Mouse (Mus musculus) retina, postnatal 7 days (tissue): ENCODE data around the gene Ube2n.
"Not testable (repeated sequence)": the region's sequence is repeated elsewhere in the genome, so short reads cannot be mapped to it uniquely, and the experiment has no call there.

Experiments
- DNase-seq: peaks from one replicate; pipeline ENCODE4 v3.0.0-alpha.2; 2012; ENCODE audit warnings: low read depth, low spot score

The Ube2n gene

GRCm38 (mm10) chr10:95525871-95526270 lies 10.9 kb downstream of the Ube2n start:
- DNase-seq: no peak

GRCm38 (mm10) chr10:95526495-95527122 lies 11.7 kb downstream of the Ube2n start:
- DNase-seq: no peak

GRCm38 (mm10) chr10:95530551-95531121 lies 15.7 kb downstream of the Ube2n start:
- no peak for DNase-seq

DNA sequence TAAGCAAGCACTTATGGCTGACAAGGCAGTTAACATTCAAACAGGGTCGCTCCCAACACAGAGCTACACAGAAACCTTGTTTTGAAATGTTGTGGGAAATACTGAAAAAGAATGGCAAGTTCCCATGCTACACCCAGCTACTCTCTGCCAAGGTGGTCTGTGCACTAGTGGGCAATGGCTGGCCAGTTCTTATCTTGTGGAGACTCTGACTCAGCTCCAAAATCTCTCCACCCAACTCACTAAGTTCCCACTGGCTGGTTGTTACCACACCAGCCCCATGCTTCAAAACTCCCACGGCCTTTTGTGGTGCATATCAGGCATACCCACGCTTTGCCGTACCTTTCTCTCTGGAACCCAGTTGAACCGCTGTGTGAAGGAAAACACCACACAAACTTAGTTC lies 18.0 kb downstream of the Ube2n start:
- DNase-seq: no peak

- no peak for DNase-seq
These were observed 18.4 kb downstream of the Ube2n start for GRCm38 (mm10) chr10:95533382-95533781.

- no peak for DNase-seq
These were observed 20.7 kb downstream of the Ube2n start for GRCm38 (mm10) chr10:95535399-95536221.

DNA sequence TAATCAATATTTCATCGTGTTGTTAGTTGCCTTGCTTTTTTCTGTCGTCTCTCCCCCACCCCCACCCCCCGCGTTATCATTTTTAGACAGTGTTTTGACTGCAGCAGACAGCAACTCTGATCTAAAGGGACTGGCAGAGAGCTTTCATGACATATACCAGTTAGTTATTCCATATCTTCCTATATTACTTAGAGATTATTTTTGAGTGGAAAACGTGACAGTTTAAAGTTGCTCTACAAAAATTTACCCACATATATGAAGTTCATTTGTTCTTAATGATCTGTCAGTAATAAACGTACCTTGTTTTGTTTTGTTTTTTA lies 21.2 kb downstream of the Ube2n start:
- no peak for DNase-seq

DNA sequence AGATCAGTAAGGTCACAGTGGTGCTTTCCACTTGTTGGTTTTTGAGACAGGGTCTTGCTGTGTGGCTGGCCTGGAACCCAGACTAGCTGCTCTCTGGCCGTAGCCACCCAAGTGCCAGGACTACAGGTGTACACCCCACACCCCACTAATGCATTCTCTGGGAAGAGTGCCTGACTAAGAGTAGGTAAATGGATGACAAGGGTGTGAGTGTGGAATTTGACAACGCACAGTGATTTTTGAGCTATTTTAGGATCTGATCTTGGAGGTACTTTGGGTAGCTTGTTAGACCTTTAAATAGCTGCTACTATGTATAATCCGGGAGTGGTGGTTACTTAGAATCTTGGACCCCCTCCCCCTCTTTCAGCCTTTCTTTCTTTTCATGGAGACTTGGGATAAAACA lies 24.3 kb downstream of the Ube2n start:
- no peak for DNase-seq

- DNase-seq: no peak
These were observed 24.9 kb downstream of the Ube2n start for GRCm38 (mm10) chr10:95539841-95540240.

GRCm38 (mm10) chr10:95542916-95543315 lies 28.0 kb downstream of the Ube2n start:
- DNase-seq: no peak

DNA sequence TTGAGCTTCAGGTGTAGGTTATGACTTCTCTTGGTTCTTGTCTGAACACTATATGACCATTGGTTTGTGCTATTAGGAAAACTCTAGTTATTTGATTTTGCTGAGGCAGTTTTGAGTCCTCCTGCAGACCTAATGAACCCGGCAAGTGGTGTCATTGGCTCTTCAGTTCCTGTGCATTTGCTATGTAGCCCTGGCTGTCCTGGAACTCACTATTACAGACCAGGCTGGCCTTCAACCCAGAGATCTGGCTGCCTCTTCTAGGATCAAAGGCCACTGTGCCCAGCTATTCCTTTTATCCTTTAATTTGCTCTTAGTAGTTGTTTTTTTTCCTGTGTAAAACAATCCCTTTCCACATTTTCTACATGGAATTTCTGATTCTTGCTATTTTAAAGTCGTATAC lies 28.4 kb downstream of the Ube2n start:
- no peak for DNase-seq

GRCm38 (mm10) chr10:95544004-95544403 lies 29.1 kb downstream of the Ube2n start:
- DNase-seq: no peak

DNA sequence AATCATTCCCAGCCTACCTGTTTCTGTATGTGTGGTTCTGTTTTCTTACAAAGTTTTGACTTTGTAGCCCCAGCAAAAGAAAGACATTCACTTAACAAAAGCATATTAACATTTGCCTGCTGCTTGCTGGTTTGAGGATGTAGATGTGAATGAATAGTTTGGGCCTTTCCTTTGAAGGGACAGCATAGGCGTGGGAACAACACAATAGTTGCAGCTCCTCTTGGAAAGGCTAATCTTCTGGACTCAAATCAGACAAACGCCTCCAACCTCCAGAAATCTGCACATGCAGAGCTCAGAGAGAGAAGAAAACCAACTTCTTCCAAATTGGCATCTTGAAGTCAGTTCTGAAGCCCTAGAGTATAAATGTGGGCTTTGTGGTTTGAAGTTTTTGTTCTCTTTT lies 29.7 kb downstream of the Ube2n start:
- no peak for DNase-seq

DNA sequence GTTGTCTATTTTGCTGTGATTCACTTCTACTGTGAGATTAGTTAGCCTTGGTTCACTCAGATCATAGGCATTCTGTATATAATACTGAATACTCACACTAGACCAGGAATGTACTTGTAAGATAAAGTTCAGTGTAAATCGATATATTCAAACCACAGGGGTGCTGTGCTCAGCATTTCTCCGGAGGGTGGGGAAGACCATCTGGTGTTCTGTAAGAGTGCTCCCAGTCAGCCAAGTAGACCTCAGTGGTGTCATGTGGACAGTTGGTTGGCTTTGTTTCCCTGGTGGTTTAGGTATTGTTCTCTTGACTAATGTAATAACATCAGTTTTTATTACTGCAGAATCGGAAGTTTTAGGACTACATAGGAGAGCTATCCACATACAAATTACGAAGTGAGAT lies 30.1 kb downstream of the Ube2n start:
- no peak for DNase-seq

DNA sequence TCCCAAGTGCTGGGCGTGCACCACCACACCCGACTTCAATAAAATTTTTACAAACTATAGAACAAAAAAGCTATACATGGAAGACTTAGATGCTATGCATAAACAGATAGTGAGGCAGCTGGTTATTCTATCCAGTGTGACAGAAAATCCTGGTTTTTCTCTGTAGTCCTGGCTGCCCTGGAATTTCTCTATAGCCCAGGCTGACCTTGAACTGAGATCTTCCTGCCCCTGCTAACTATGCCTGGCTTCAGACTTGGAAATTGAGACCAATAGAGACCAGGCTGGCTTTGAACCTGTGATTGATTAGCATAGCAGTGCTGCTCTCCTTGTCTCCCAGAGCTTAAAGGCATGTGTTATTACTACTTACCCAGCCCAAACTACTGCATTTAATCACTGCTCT lies 31.2 kb downstream of the Ube2n start:
- no peak for DNase-seq

GRCm38 (mm10) chr10:95548154-95548826 lies 33.3 kb downstream of the Ube2n start:
- DNase-seq: no peak

- DNase-seq: not testable (repeated sequence)
These were observed 34.1 kb downstream of the Ube2n start for GRCm38 (mm10) chr10:95549080-95549479.

- no peak for DNase-seq
These were observed 35.6 kb downstream of the Ube2n start for GRCm38 (mm10) chr10:95550506-95550905.

DNA sequence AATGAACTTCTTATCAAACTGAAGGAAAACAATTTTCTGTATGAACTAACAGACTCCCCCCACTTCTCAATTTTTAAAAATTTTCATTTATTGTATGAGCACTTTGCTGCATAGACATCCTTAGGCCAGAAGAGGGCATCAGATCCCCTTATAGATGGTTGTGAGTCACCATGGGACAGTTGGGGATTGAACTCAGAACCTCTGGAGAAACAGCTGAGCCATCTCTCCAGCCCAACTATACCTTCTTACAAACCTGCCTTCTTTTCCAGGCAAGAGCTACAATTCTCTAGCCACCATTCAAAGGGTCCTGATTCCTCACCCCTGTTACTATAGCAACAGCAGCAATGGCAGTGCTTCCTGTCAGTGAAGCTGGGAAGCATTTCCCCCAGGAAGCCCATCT lies 36.8 kb downstream of the Ube2n start:
- DNase-seq: no peak

DNA sequence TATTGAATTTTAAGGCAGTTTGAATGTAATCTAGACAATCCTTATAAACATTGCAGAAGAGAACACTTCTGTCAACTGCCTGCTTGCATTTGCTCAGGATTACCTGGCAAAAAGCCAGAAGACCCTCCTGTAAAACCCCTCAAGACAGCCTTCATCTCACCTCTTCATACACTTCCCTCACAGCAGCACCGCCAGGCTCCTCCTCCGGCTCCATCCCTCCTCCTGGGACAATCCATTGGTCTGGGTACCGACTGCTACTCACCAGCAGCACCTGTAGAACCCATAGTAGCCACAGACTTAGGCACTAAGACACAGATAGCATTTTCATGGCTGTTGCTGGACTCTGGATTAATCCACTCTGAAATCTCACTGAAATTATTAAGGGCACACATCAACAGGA lies 37.4 kb downstream of the Ube2n start:
- no peak for DNase-seq

DNA sequence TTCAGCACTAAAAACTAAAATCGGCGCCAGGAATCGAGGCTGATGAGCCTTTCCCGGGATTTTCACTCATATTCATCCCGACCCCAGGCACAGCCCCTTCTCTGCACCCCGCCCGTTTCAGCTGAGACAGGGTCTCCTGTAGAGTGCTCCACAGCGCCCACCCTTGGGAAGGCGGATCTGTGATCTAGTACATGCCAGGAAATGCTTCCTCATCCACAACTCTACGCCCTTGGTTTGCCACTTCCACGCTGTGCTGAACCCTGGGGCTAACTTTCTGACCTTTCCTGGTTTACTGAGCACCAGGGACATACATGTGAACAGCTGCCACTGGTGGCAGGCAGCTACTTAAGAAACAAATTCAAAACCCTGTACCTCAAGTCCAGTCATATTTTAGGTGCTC lies 40.9 kb downstream of the Ube2n start:
- DNase-seq: no peak

DNA sequence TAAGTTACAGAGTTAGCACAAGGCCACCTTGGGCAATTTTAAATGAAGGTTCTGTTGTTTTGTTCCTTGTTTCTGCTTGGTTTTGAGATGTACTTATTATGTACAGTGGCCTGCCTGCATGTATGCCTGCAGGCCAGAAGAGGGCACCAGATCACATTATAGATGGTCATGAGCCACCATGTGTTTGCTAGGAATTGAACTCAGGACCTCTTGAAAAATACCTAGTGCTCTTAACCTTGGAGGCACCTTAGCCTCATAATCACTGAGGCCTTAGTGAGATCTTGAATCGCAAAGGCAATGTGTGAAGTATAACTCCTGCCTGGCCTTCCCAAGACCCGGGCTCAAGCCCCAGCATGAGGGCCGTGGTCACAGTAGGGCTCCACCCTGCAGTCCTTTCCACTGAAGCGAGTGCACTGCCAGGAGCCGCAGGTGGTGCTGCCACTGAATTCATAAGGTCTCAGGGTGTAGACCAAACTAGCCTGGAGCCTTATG lies 42.4 kb downstream of the Ube2n start:
- DNase-seq: no peak
